Mouse (Mus musculus): Measurements from ENCODE around the gene Klk5. TPM values are rescaled to one million over a fixed set of nuclear protein-coding genes. Genes with fewer than 3 reads are reported as not detected.

Klk5 gene
- polyA plus RNA-seq (2014; fragmentation: Nextera tagmentation; extraction: Ambion mirVana) = not detected in 2 replicates

DNA sequence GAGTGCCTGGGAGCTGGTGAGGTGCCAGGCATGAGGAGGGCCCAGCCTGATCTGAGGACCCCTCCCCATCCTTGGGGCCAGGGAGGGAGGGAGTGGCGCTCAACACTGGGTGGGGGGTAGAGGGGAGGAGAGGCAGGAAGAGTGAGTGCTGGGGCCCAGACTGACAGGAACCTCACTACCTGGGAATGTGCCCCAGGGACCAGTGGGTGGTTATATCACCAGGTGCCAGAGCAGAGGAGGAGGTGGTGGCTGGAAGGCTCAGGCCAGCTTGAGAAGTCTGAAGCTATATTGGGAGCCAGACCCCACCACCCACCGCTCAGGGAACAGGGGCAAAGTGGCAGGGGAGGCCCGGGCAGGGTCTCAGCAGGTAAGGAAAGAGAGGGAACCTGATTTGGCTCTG lies at the start of gene Klk5:
Gene Klk5, plus strand, starts transcription at position 271 of the 400 bp plus-strand sequence.
- Histone ChIP-seq H3K4me3 (ENCODE audit: low read depth, low read length) (no peak within 1 kb of the TSS), H3K27ac (ENCODE audit: low read depth, low read length) (no peak within 1 kb of the TSS), H3K27me3 (ENCODE audit: control insufficient read depth, insufficient read depth, low read length) (no peaks in the 10 kb centered on the region), H3K9ac (replicated peaks; ENCODE audit: low read depth, low read length) (no peak within 1 kb of the TSS), H3K4me1 (ENCODE audit: control insufficient read depth, insufficient read depth, low read length) (no peaks in the 10 kb centered on the region), H3K9me3 (ENCODE audit: control insufficient read depth, low read length) (no peaks in the 10 kb centered on the region), H3K36me3 (ENCODE audit: control insufficient read depth, insufficient read depth, low read length) (no peaks in the 10 kb centered on the region), H3K4me2 (ENCODE audit: low read depth, low read length) (no peak within 1 kb of the TSS)
- WGBS = 71% methylated on average over 3 of the region's 3 CpGs
- ATAC-seq (ENCODE audit: low read depth) = no peak

DNA sequence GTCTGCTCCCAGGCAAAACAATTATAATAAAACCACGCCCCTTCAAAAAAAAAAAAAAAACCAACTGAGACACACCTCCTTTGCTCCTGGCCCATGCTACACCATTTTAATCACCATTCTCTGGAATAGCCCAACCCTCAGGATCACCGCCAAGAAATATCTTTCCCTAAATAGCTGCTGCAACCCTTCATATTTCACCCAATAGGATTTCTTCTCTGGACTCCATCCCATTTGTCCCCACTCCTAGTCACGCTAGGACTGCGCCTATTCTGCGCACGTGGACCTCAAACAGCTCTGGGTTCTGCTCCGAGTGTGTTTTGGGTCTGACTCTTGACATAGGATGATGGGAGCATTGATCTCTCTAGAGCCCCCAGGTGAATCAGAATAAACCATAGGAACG lies 45.4 kb upstream of the Klk5 start:
- WGBS = 9% methylated on average over 8 of the region's 8 CpGs
- no peak for ATAC-seq (ENCODE audit: low read depth)
- peaks cover 23% of the 10 kb centered on the region for H3K27me3 ChIP-seq (ENCODE audit: control insufficient read depth, insufficient read depth, low read length)

DNA sequence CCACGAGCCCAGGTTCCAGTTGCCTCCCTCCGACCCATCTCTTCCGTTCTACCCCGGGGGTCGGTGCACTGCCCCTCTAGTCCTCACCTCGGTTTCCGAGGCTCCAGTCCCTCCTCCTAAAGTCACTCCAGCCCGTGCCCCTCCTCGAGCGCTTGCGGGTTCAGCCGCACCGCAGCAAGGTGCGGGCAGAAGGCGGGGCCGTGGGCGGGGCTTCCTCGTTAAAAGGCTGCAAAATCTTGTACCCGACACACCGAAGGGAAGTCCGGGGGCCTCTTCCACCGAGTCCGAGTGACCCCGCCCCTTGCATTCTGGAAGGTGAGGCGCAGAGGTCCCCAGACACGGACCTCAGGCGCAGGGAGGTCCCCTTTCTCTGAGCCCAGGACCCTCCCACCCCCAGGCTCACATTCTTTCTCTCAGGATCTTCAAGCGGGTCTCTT lies 44.4 kb upstream of the Klk5 start, which contains the start of gene Klk8:
Gene Klk8, plus strand, starts transcription at position 245 of the 437 bp plus-strand sequence.
- peaks cover 23% of the 10 kb centered on the region for H3K27me3 ChIP-seq (ENCODE audit: control insufficient read depth, insufficient read depth, low read length)
- ATAC-seq (ENCODE audit: low read depth) = peak; percentile 67
- under 1% methylated on average over 28 of the region's 28 CpGs for WGBS

More for the DNA sequence above, 45.4 kb upstream of the Klk5 start:
- H3K4me3 ChIP-seq (ENCODE audit: low read depth, low read length) = peak overlapping the region; percentile 39
- H3K9ac ChIP-seq (replicated peaks; ENCODE audit: low read depth, low read length) = peak overlapping the region; percentile 48
- peak overlapping the region; percentile 61 for H3K4me2 ChIP-seq (ENCODE audit: low read depth, low read length)
- H3K27ac ChIP-seq (ENCODE audit: low read depth, low read length) = no peak overlapping the region
- H3K9me3 ChIP-seq (ENCODE audit: control insufficient read depth, low read length) = no peaks in the 10 kb centered on the region
- peaks cover 4% of the 10 kb centered on the region; the same call in 1 of the 2 replicates for H3K4me1 ChIP-seq (ENCODE audit: control insufficient read depth, insufficient read depth, low read length)
- no peaks in the 10 kb centered on the region for H3K36me3 ChIP-seq (ENCODE audit: control insufficient read depth, insufficient read depth, low read length)

DNA sequence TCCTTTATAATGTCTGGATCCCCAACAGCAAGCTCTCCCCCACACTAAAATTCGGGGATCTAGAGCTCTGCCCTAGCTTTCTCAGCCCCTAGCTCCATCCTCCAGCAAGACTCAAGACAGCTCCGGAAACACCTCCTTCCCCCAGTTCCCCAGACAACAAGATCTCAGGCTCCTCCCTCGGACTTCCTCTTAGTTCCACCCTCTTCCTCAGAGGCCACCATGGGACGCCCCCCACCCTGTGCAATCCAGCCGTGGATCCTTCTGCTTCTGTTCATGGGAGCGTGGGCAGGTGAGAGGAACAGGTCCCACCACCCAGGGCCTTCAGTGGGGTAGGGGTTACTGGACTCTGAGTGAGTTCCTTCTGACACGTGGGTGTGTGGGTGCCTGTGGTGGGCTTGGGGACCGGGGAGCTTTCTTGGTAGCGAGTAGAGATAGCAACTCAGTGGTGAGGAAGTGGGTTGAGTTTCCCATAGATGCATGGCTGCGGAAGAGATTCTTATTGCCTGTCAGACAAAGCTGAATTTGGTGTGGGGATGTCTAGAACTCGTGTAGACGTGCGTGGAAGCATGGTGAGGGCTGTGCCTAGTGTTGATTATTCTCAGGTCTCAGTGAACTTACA lies 43.8 kb upstream of the Klk5 start:
- Histone ChIP-seq H3K36me3 (ENCODE audit: control insufficient read depth, insufficient read depth, low read length) (no peaks in the 10 kb centered on the region), H3K9me3 (ENCODE audit: control insufficient read depth, low read length) (no peaks in the 10 kb centered on the region), H3K4me2 (ENCODE audit: low read depth, low read length) (peak overlapping the region; percentile 61), H3K27me3 (ENCODE audit: control insufficient read depth, insufficient read depth, low read length) (peaks cover 23% of the 10 kb centered on the region), H3K27ac (ENCODE audit: low read depth, low read length) (no peak overlapping the region), H3K4me1 (ENCODE audit: control insufficient read depth, insufficient read depth, low read length) (peaks cover 4% of the 10 kb centered on the region; the same call in 1 of the 2 replicates), H3K4me3 (ENCODE audit: low read depth, low read length) (peak overlapping the region; percentile 39), H3K9ac (replicated peaks; ENCODE audit: low read depth, low read length) (peak overlapping the region; percentile 48; the same call in 1 of the 2 replicates)
- WGBS = 41% methylated on average over 13 of the region's 13 CpGs
- peak; percentile 20; the same call in 1 of the 2 replicates for ATAC-seq (ENCODE audit: low read depth)

More for the DNA sequence above, 44.4 kb upstream of the Klk5 start, which contains the start of gene Klk8:
- peak within 1 kb of the TSS; percentile 39 for H3K4me3 ChIP-seq (ENCODE audit: low read depth, low read length)
- peak within 1 kb of the TSS; percentile 61 for H3K4me2 ChIP-seq (ENCODE audit: low read depth, low read length)
- H3K27ac ChIP-seq (ENCODE audit: low read depth, low read length) = no peak within 1 kb of the TSS
- no peaks in the 10 kb centered on the region for H3K36me3 ChIP-seq (ENCODE audit: control insufficient read depth, insufficient read depth, low read length)
- peaks cover 4% of the 10 kb centered on the region; the same call in 1 of the 2 replicates for H3K4me1 ChIP-seq (ENCODE audit: control insufficient read depth, insufficient read depth, low read length)
- H3K9me3 ChIP-seq (ENCODE audit: control insufficient read depth, low read length) = no peaks in the 10 kb centered on the region
- H3K9ac ChIP-seq (replicated peaks; ENCODE audit: low read depth, low read length) = peak within 1 kb of the TSS; percentile 48

DNA sequence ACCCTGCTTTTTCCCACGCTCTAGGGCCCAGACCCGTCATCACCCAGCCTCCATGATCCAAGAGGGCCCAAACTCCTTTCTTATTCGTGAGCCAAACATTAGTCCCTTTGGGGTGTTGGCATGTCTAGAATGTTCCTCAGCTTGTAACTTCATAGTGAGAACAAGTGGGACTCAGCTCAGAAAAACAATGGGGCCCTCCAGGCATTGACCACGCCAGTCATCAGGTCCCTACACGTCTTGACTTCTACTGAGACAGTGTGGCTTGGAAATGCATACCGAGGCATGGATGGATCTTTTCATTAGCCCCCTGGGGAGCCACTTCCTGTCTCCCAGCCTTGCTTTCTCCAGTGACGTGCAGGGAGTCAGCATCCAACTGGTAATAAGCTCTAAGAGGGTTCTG lies 41.9 kb upstream of the Klk5 start:
- Histone ChIP-seq H3K27ac (ENCODE audit: low read depth, low read length) (no peak overlapping the region), H3K27me3 (ENCODE audit: control insufficient read depth, insufficient read depth, low read length) (peaks cover 23% of the 10 kb centered on the region), H3K9ac (replicated peaks; ENCODE audit: low read depth, low read length) (no peak overlapping the region), H3K9me3 (ENCODE audit: control insufficient read depth, low read length) (no peaks in the 10 kb centered on the region), H3K36me3 (ENCODE audit: control insufficient read depth, insufficient read depth, low read length) (no peaks in the 10 kb centered on the region), H3K4me1 (ENCODE audit: control insufficient read depth, insufficient read depth, low read length) (peaks cover 4% of the 10 kb centered on the region; the same call in 1 of the 2 replicates), H3K4me3 (ENCODE audit: low read depth, low read length) (no peak overlapping the region), H3K4me2 (ENCODE audit: low read depth, low read length) (no peak overlapping the region)
- WGBS = 77% methylated on average over 7 of the region's 7 CpGs
- ATAC-seq (ENCODE audit: low read depth) = no peak

DNA sequence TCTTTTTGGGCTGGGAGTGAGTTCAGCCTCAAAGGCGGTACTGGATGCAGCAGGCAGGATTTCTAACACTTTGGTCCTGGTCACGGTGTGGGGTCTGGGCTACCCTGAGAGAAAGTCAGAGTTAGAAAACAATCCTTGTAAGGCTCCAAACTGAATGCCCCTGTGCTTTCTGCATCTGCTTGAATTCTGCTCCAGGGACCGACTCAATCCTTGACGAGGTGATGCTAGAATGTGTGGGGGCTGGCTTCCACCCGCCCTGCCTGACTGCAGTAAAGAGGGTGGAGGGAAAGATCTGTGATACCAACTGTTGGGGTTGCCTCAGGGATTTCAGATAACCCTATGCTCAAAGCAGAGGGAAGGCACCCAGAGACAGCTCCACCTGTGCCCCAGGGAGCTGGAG lies 30.8 kb upstream of the Klk5 start, which contains the start of gene Klk7:
Gene Klk7, plus strand, starts transcription at position 301 of the 400 bp plus-strand sequence.
- Histone ChIP-seq H3K27ac (ENCODE audit: low read depth, low read length) (no peak within 1 kb of the TSS), H3K36me3 (ENCODE audit: control insufficient read depth, insufficient read depth, low read length) (no peaks in the 10 kb centered on the region), H3K9ac (replicated peaks; ENCODE audit: low read depth, low read length) (no peak within 1 kb of the TSS), H3K4me1 (ENCODE audit: control insufficient read depth, insufficient read depth, low read length) (no peaks in the 10 kb centered on the region), H3K27me3 (ENCODE audit: control insufficient read depth, insufficient read depth, low read length) (no peaks in the 10 kb centered on the region), H3K4me2 (ENCODE audit: low read depth, low read length) (no peak within 1 kb of the TSS), H3K4me3 (ENCODE audit: low read depth, low read length) (no peak within 1 kb of the TSS), H3K9me3 (ENCODE audit: control insufficient read depth, low read length) (no peaks in the 10 kb centered on the region)
- ATAC-seq (ENCODE audit: low read depth) = no peak
- 65% methylated on average over 5 of the region's 5 CpGs for WGBS

DNA sequence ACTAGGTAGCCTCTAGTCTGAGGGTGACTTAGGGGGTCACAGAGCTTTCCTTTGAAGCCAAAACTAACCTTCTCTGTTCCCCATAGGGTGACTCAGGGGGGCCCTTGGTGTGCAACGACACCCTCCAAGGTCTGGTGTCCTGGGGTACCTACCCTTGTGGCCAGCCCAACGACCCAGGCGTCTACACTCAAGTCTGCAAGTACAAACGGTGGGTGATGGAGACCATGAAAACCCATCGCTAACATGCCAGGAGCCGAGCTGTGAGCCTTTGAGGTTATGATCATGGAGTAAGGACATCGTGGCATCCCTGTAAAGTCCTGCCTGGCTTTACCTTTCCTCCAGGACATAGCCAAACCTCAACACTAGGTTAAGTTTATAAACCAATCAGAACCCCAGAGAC lies 26.6 kb upstream of the Klk5 start:
- H3K9me3 ChIP-seq (ENCODE audit: control insufficient read depth, low read length) = no peaks in the 10 kb centered on the region
- H3K27me3 ChIP-seq (ENCODE audit: control insufficient read depth, insufficient read depth, low read length) = no peaks in the 10 kb centered on the region
- no peak for ATAC-seq (ENCODE audit: low read depth)
- WGBS = 88% methylated on average over 7 of the region's 7 CpGs
- no peak overlapping the region for H3K4me3 ChIP-seq (ENCODE audit: low read depth, low read length)
- H3K9ac ChIP-seq (replicated peaks; ENCODE audit: low read depth, low read length) = no peak overlapping the region
- H3K27ac ChIP-seq (ENCODE audit: low read depth, low read length) = no peak overlapping the region
- no peak overlapping the region for H3K4me2 ChIP-seq (ENCODE audit: low read depth, low read length)
- H3K4me1 ChIP-seq (ENCODE audit: control insufficient read depth, insufficient read depth, low read length) = no peaks in the 10 kb centered on the region
- no peaks in the 10 kb centered on the region for H3K36me3 ChIP-seq (ENCODE audit: control insufficient read depth, insufficient read depth, low read length)

DNA sequence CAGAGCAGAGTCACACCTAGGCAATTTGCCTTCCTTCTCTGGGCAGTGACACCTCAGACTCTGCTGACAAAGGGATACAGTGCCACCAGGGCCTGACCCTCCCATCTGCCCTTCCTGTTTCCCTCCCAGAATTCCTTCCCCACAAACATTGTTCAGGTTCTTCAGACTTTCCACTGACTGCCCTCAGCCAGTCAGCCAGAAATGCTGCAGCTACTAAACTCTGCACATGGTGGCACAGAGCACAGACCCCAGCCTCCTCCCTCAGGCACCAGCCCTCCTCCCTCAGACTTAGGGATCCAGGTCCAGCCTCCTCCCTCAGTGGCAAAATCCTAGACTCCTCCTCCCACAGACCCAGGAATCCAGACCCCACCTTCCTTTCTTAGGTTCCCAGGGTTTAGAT lies 25.0 kb upstream of the Klk5 start:
- H3K4me3 ChIP-seq (ENCODE audit: low read depth, low read length) = no peak overlapping the region
- no peaks in the 10 kb centered on the region for H3K27me3 ChIP-seq (ENCODE audit: control insufficient read depth, insufficient read depth, low read length)
- ATAC-seq (ENCODE audit: low read depth) = no peak
- H3K4me2 ChIP-seq (ENCODE audit: low read depth, low read length) = no peak overlapping the region
- H3K4me1 ChIP-seq (ENCODE audit: control insufficient read depth, insufficient read depth, low read length) = no peaks in the 10 kb centered on the region
- no peaks in the 10 kb centered on the region for H3K36me3 ChIP-seq (ENCODE audit: control insufficient read depth, insufficient read depth, low read length)
- no peaks in the 10 kb centered on the region for H3K9me3 ChIP-seq (ENCODE audit: control insufficient read depth, low read length)
- H3K9ac ChIP-seq (replicated peaks; ENCODE audit: low read depth, low read length) = no peak overlapping the region
- H3K27ac ChIP-seq (ENCODE audit: low read depth, low read length) = no peak overlapping the region

DNA sequence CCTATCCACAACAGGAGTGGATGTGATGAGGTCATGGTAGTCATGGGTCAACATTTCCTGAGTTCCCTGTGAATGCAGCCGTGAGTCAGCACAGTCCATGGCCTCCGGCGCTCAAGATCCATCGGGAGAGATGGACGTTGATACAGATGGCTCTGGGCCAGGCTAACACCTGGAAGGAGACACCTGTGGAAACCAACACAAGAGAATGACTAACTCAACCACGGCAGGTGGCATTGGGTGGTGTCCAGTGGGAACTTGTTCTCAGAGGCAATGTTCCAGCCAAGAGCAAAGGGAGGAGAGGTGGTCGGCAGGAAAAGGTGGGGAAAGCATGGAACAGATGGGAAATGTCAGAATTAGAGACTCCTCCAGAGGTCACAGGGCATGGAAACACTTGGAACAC lies 20.2 kb upstream of the Klk5 start:
- no peaks in the 10 kb centered on the region for H3K4me1 ChIP-seq (ENCODE audit: control insufficient read depth, insufficient read depth, low read length)
- H3K9ac ChIP-seq (replicated peaks; ENCODE audit: low read depth, low read length) = no peak overlapping the region
- no peak for ATAC-seq (ENCODE audit: low read depth)
- H3K36me3 ChIP-seq (ENCODE audit: control insufficient read depth, insufficient read depth, low read length) = no peaks in the 10 kb centered on the region
- 96% methylated on average over 7 of the region's 7 CpGs for WGBS
- H3K27ac ChIP-seq (ENCODE audit: low read depth, low read length) = no peak overlapping the region
- H3K9me3 ChIP-seq (ENCODE audit: control insufficient read depth, low read length) = no peaks in the 10 kb centered on the region
- no peaks in the 10 kb centered on the region for H3K27me3 ChIP-seq (ENCODE audit: control insufficient read depth, insufficient read depth, low read length)
- no peak overlapping the region for H3K4me3 ChIP-seq (ENCODE audit: low read depth, low read length)
- no peak overlapping the region for H3K4me2 ChIP-seq (ENCODE audit: low read depth, low read length)

Data from neural tube, embryonic 14.5 days (tissue).